Mouse (Mus musculus): ENCODE results near the gene Epp13. TPM values are rescaled to one million over a fixed set of nuclear protein-coding genes. Genes with fewer than 3 reads are reported as not detected.
A peak's percentile ranks its signal among the peaks of the same experiment; 100 is the strongest.
"Not testable (repeated sequence)": the region's sequence is repeated elsewhere in the genome, so short reads cannot be mapped to it uniquely, and the experiment has no call there.

Epp13 gene
- polyA plus RNA-seq, 1 experiment, result not detected

- 47% methylated on average over 11 of the region's 11 CpGs for WGBS
- Histone ChIP-seq H3K27ac (ENCODE audit: control insufficient read depth, insufficient read depth, low read length) (no peak overlapping the region), H3K36me3 (ENCODE audit: control insufficient read depth, insufficient read depth, low read length) (no peaks in the 10 kb centered on the region), H3K4me3 (ENCODE audit: control insufficient read depth, insufficient read depth, low read length) (no peak overlapping the region), H3K27me3 (ENCODE audit: control insufficient read depth, insufficient read depth, low read length) (no peaks in the 10 kb centered on the region), H3K4me1 (replicated peaks; ENCODE audit: control insufficient read depth, insufficient read depth, low read length) (no peaks in the 10 kb centered on the region)
- no peak for DNase-seq
- no peak for TF ChIP-seq POLR2A (IDR thresholded peaks at IDR 0.05; ENCODE audit: control insufficient read depth, extremely low read depth, insufficient read depth, low read length, poor library complexity)
- TF ChIP-seq CTCF (IDR thresholded peaks at IDR 0.05; ENCODE audit: borderline replicate concordance, control insufficient read depth, extremely low read depth, insufficient read depth, low read length, poor library complexity), result no peak
Measured at GRCm38 (mm10) chr7:6239787-6240186, 12.7 kb upstream of the Epp13 start.

GRCm38 (mm10) chr7:6240841-6241425 is 11.6 kb upstream of the Epp13 start:
- H3K27me3 ChIP-seq (ENCODE audit: control insufficient read depth, insufficient read depth, low read length), result not testable (repeated sequence)
- peak; percentile 28 for DNase-seq
- 21% methylated on average over 1 of the region's 1 CpGs for WGBS

GRCm38 (mm10) chr7:6244361-6245292 is 7.9 kb upstream of the Epp13 start:
- H3K27me3 ChIP-seq (ENCODE audit: control insufficient read depth, insufficient read depth, low read length), result no peaks in the 10 kb centered on the region
- H3K4me1 ChIP-seq (replicated peaks; ENCODE audit: control insufficient read depth, insufficient read depth, low read length), result no peaks in the 10 kb centered on the region
- H3K4me3 ChIP-seq (ENCODE audit: control insufficient read depth, insufficient read depth, low read length), result no peak overlapping the region
- TF ChIP-seq CTCF (IDR thresholded peaks at IDR 0.05; ENCODE audit: borderline replicate concordance, control insufficient read depth, extremely low read depth, insufficient read depth, low read length, poor library complexity) (no peak), POLR2A (IDR thresholded peaks at IDR 0.05; ENCODE audit: control insufficient read depth, extremely low read depth, insufficient read depth, low read length, poor library complexity) (no peak)
- 57% methylated on average over 11 of the region's 11 CpGs for WGBS
- H3K27ac ChIP-seq (ENCODE audit: control insufficient read depth, insufficient read depth, low read length), result no peak overlapping the region
- no peaks in the 10 kb centered on the region for H3K36me3 ChIP-seq (ENCODE audit: control insufficient read depth, insufficient read depth, low read length)
- no peak for DNase-seq

More at GRCm38 (mm10) chr7:6240841-6241425, 11.6 kb upstream of the Epp13 start:
- not testable (repeated sequence) for H3K4me3 ChIP-seq (ENCODE audit: control insufficient read depth, insufficient read depth, low read length); H3K36me3 ChIP-seq (ENCODE audit: control insufficient read depth, insufficient read depth, low read length); H3K4me1 ChIP-seq (replicated peaks; ENCODE audit: control insufficient read depth, insufficient read depth, low read length); H3K27ac ChIP-seq (ENCODE audit: control insufficient read depth, insufficient read depth, low read length)

- Histone ChIP-seq H3K27ac (ENCODE audit: control insufficient read depth, insufficient read depth, low read length) (no peak overlapping the region), H3K4me3 (ENCODE audit: control insufficient read depth, insufficient read depth, low read length) (no peak overlapping the region), H3K36me3 (ENCODE audit: control insufficient read depth, insufficient read depth, low read length) (no peaks in the 10 kb centered on the region), H3K4me1 (replicated peaks; ENCODE audit: control insufficient read depth, insufficient read depth, low read length) (no peaks in the 10 kb centered on the region), H3K27me3 (ENCODE audit: control insufficient read depth, insufficient read depth, low read length) (no peaks in the 10 kb centered on the region)
- DNase-seq, result no peak
- 98% methylated on average over 5 of the region's 5 CpGs for WGBS
- TF ChIP-seq POLR2A (IDR thresholded peaks at IDR 0.05; ENCODE audit: control insufficient read depth, extremely low read depth, insufficient read depth, low read length, poor library complexity) (no peak), CTCF (IDR thresholded peaks at IDR 0.05; ENCODE audit: borderline replicate concordance, control insufficient read depth, extremely low read depth, insufficient read depth, low read length, poor library complexity) (no peak)
Measured at GRCm38 (mm10) chr7:6254451-6254850, 1.9 kb downstream of the Epp13 start.

- no peaks in the 10 kb centered on the region for H3K4me1 ChIP-seq (replicated peaks; ENCODE audit: control insufficient read depth, insufficient read depth, low read length)
- H3K27ac ChIP-seq (ENCODE audit: control insufficient read depth, insufficient read depth, low read length), result no peak overlapping the region
- TF ChIP-seq POLR2A (IDR thresholded peaks at IDR 0.05; ENCODE audit: control insufficient read depth, extremely low read depth, insufficient read depth, low read length, poor library complexity) (no peak), CTCF (IDR thresholded peaks at IDR 0.05; ENCODE audit: borderline replicate concordance, control insufficient read depth, extremely low read depth, insufficient read depth, low read length, poor library complexity) (no peak)
- H3K4me3 ChIP-seq (ENCODE audit: control insufficient read depth, insufficient read depth, low read length), result no peak overlapping the region
- WGBS, result 88% methylated on average over 4 of the region's 4 CpGs
- no peaks in the 10 kb centered on the region for H3K27me3 ChIP-seq (ENCODE audit: control insufficient read depth, insufficient read depth, low read length)
- no peak for DNase-seq
- H3K36me3 ChIP-seq (ENCODE audit: control insufficient read depth, insufficient read depth, low read length), result no peaks in the 10 kb centered on the region
Measured at GRCm38 (mm10) chr7:6257386-6257785, 4.9 kb downstream of the Epp13 start.

GRCm38 (mm10) chr7:6258232-6259220 is 6.0 kb downstream of the Epp13 start:
- Histone ChIP-seq H3K27me3 (ENCODE audit: control insufficient read depth, insufficient read depth, low read length) (no peaks in the 10 kb centered on the region), H3K4me1 (replicated peaks; ENCODE audit: control insufficient read depth, insufficient read depth, low read length) (no peaks in the 10 kb centered on the region), H3K27ac (ENCODE audit: control insufficient read depth, insufficient read depth, low read length) (no peak overlapping the region), H3K36me3 (ENCODE audit: control insufficient read depth, insufficient read depth, low read length) (no peaks in the 10 kb centered on the region), H3K4me3 (ENCODE audit: control insufficient read depth, insufficient read depth, low read length) (no peak overlapping the region)
- 54% methylated on average over 16 of the region's 16 CpGs for WGBS
- TF ChIP-seq CTCF (IDR thresholded peaks at IDR 0.05; ENCODE audit: borderline replicate concordance, control insufficient read depth, extremely low read depth, insufficient read depth, low read length, poor library complexity) (no peak), POLR2A (IDR thresholded peaks at IDR 0.05; ENCODE audit: control insufficient read depth, extremely low read depth, insufficient read depth, low read length, poor library complexity) (no peak)
- no peak for DNase-seq

- H3K27me3 ChIP-seq (ENCODE audit: control insufficient read depth, insufficient read depth, low read length); H3K36me3 ChIP-seq (ENCODE audit: control insufficient read depth, insufficient read depth, low read length); H3K4me1 ChIP-seq (replicated peaks; ENCODE audit: control insufficient read depth, insufficient read depth, low read length); H3K4me3 ChIP-seq (ENCODE audit: control insufficient read depth, insufficient read depth, low read length); DNase-seq; H3K27ac ChIP-seq (ENCODE audit: control insufficient read depth, insufficient read depth, low read length): not testable (repeated sequence)
- WGBS, result 82% methylated on average over 2 of the region's 2 CpGs
Measured at GRCm38 (mm10) chr7:6260004-6260403, 7.5 kb downstream of the Epp13 start.
